Mouse (Mus musculus): ENCODE data around the gene Tmco4.
"Not testable (repeated sequence)": the region's sequence is repeated elsewhere in the genome, so short reads cannot be mapped to it uniquely, and the experiment has no call there.

Gene Tmco4

DNA sequence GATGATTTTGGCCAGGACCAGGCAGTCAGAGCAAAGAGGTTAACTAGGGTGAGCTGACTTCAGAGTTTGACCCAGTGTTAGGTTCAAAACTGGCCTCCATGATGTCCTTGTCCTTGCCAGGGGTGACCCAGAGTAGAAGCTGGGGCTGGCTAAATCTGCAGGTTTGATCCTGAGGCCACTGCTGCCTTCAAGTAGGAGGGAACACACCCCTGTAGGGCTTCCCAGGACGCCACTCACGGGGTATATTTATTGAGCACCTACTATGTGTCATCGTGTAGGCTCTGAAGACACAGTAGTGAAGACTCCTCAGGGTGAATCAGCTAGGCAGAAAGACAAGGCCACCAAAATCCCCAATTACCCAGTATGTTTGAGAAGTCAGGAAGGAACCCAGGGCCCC, 1.0 kb downstream of the Tmco4 start:
- no peak for DNase-seq (ENCODE audit: low spot score in 2 of 2)

DNA sequence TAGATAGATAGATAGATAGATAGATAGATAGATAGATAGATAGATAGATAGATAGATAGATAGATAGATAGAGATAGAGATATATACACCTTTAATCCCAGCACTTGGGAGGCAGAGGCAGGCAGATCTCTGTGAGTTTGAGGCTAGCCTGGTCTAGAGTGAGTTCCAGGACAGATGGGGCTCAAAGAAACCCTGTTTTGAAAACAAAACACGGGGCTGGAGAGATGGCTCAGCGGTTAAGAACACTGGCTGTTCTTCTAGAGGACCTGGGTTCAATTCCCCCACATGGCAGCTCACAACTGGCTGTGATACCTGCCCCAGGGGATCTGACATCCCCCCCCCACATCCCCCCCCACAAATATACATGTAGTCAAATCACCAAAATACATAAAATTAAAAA, 1.9 kb downstream of the Tmco4 start:
- not testable (repeated sequence) for DNase-seq (ENCODE audit: low spot score in 2 of 2)

DNA sequence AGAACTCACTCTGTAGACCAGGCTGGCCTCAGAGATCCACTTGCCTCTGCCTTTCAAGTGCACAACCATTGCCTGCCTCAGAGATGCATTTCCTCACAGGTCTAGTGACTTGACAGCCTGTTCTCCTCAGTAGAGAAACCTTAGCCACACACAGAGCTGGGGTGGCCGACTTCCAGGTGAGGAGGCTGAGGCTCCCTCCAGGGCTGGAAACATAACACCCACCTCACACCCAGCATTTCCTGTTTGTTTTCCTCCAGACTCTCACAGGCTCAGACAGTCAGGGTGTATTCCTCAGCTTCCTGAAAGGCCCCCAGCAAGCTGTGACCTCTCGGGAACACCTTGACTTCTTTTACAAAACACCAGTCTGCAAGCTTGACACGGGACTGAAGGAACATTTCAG, 2.5 kb downstream of the Tmco4 start:
- DNase-seq (ENCODE audit: low spot score in 2 of 2) = no peak

DNA sequence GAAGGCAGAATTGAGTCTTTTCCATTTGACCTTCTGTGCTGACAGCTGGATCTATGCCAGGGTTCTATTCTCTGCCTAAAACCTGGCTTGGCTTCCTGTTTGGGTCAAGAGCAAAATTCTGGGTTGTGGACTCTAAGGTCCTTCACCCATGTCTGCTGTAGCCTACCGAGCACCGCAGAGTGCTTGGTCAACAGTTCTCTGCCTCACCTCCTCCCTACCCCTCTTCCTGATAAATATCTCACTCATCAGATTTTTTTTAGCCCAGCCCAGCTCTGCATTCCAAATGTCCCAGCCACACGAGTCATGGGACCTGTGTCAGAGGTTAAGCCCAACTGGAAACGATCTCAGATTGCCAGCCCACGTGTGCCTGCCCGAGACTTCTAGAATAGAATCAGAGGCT, 3.4 kb downstream of the Tmco4 start:
- no peak for DNase-seq (ENCODE audit: low spot score in 2 of 2)

DNA sequence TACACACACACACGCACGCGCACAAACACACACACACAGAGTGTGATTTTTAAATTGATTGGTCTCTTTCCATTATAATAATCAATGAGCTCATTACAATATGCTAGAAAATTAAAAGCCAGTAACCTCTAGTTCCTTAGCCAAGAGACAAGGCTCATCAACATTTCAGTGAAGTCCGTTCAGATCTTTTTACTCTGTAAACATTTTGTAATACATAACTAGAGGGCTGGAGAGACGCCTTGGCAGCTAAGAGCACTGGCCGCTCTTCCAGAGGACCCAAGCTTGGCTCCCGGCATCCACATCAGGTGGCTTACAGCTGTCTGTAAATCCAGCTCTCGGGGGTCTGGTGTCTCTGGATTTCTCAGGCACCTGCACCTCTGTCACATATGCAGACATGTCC, 7.3 kb downstream of the Tmco4 start:
- no peak for DNase-seq (ENCODE audit: low spot score in 2 of 2)

DNA sequence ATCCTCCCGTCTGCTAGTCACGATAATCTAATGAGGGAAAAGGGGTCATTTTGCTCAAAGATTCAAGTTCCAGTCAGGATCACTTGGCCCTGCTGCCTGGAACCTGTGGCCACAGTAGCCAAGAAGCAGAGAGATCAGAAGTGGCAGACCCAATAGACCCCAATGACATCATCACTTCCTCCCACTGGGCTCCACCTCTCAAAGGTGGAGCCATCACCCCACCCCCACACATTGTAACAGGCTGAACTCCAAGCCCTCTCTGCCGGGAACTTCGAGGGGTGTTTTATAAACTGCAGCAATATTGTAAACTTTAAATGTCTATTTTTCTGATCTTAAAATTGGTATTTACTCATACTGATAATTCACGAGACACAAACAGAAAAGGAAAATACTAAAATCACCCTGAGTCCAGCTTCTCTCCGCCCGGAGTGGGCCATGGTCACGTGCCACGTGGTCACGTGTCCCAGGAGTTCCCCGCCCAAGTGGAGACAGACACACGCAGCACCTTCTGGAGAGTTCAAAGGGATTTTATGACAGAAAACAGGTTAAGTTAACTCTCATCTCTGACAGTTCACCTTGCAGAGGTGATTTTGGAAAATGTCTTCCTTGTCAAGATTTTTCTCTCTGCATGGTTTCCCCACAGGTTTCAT, 8.2 kb downstream of the Tmco4 start:
- no peak for DNase-seq (ENCODE audit: low spot score in 2 of 2)

DNA sequence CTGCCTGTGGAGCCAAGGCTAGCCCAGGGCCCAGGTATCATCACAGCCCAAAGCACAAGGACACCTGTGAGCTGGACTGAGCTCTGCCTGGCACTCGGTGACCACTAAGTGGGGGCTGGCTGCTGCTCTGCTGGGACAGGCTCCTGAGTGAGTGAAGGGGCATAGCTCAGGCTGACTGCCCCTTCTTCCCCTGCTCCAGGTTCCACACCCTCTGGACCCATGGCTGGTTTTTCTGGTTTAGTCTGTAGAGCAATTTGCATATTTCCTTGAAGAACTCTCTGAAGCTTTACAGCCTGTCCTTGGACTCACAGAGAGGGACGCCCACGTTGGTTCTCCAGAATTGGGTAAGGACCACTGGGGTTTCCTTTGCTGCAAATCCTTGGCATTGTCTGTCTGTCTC, 10.7 kb downstream of the Tmco4 start:
- no peak for DNase-seq (ENCODE audit: low spot score in 2 of 2)

DNA sequence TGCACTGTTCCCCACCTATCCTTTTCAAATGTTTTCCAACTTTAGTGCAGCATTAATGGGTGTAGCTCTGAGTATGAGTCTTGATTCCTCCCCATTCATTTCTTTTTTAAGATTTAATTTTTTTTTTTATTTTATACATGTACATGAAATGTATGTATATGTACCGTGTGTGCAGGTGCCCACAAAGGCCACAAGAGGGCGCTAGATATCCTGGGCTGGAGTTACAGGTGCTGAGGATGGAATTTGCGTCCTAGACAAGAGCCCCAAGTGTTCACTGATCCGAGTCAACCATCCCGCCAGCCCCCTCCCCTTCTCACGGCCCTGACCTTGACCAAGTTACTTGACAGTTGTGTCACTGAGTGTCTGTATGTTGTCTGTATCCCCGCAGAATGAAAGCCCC, 12.1 kb downstream of the Tmco4 start:
- no peak for DNase-seq (ENCODE audit: low spot score in 2 of 2)

DNA sequence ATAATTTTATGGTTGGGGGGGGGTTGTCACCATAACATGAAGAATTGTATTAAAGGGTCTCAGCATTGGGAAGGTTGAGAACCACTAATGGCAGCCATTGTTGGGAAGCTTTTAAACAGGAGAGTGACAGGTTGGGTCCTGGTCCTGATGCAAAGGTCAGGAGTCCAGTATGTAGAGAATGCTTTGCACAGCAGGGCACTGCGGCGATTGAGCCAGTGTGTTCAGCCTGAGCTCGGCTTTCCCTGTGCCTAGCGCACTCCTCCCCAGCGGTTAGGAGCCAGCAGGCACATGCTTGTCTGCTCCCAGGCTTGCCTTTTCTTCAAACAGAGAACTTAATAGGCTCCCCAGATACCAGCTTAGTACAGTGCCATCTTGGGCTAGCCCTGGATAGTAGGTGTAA, 13.6 kb downstream of the Tmco4 start:
- no peak for DNase-seq (ENCODE audit: low spot score in 2 of 2)

DNA sequence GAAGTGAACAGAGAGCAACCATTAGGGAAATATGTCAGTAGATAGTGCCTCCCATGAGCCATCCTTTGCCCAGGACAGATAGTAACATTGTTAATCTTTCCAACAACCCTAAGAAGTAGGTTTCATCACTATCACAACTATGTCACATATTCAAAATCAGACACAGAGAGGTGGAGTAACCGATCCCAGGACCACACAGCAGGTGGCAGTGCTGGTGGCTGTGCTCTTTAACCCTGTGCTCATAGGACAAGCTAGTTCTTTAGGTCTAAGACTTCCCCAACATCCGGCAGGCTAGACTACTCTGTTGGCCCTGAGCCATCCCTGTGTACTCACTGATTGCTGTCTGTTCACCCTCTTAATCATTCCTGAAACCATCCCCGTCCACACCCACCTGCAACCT, 21.7 kb downstream of the Tmco4 start:
- DNase-seq (ENCODE audit: low spot score in 2 of 2) = no peak

DNA sequence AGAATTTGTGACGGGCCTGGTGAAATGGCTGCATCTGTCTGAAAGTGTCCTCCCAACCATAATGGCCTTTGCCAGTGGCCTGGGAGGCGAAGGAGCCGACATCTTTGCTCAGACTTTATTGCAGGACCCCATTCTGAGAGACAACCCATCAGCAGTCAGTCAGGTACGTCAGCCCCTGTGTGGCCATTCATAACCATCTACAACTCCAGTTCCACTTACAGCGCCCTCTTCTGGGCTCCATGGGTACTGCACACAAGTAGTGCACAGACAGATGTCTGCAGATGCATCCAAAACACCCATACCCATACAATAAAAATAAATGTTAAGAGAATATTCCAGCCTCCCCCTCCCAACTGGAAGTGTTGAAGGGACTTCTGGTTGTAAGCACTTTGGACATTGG, 23.7 kb downstream of the Tmco4 start:
- no peak for DNase-seq (ENCODE audit: low spot score in 2 of 2)

DNA sequence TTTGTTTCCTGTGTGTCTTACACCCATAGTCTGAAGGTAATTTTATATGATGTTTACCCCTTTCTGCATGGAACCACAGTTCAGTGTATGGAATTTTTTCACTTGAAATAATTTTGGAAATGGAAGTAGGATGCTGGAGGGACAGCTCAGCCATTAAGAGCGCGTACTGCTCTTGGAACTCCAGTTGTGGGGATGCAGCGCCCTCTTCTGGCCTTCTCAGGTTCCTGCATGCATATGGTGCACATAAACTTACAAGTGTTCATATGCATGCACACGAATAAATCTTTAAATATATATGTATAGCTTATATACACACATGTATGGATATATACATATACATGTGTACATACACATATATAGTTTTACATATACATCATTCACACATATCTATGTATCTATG, 24.4 kb downstream of the Tmco4 start:
- DNase-seq (ENCODE audit: low spot score in 2 of 2) = no peak

DNA sequence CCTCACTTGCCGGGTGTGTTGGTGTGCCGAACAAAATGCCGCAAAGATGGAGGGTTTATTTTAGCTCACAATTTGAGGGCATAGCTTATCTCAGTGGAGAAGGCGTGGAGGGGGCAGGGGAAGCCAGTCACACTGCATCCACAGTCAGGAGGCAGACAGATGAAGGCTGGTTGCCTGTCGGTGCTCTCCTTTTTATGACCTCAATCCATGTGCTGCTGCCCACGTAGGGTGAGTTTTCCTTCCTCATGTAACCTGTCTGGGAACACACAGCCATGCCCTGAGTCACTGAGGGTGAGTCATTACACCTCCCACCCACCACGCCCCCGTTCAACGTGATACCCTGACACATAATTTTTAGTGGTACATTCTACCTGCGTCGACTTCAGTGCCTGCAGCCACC, 25.9 kb downstream of the Tmco4 start:
- DNase-seq (ENCODE audit: low spot score in 2 of 2) = peak; percentile 58 to 61

DNA sequence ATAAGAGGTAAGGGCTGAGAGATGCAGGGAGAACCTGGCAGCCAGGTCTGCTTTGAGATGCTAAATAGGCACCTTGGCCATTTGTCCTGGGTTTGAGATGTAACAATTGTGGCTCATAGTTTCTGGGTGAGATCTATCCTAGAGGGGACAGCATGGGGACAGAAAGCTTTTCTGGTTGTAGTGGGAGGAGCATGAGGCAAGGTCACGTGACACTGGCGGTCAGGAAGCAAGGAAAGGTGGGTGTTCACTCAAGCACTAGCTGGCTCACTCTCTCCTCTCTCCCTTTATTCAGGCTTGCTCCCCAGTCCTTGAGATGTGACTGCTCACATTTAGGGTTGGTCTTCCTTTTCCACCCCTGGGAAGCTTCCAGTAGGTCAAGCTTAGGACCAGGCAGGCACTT, 28.3 kb downstream of the Tmco4 start:
- DNase-seq (ENCODE audit: low spot score in 2 of 2) = no peak

DNA sequence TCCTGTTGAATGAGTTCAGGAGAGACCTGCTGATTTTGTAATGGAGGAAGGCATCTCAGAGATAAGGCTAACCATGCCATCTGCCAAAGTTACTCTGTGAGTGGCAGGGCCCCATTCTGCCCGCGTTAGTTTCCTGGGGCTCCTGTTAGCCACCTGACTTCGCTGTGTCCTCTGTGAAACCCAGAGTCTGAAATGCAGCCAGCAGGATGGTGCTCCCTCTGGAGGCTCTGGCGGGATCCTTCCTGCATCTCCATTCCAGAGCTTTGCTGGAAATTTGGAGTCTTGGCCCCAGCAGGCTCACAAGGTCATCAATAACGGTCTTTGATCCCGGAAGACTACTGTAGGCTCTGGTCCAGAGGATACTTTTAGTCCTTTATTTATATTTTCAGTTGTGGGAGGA, 28.7 kb downstream of the Tmco4 start:
- peak; percentile 31 to 38 for DNase-seq (ENCODE audit: low spot score in 2 of 2)

DNA sequence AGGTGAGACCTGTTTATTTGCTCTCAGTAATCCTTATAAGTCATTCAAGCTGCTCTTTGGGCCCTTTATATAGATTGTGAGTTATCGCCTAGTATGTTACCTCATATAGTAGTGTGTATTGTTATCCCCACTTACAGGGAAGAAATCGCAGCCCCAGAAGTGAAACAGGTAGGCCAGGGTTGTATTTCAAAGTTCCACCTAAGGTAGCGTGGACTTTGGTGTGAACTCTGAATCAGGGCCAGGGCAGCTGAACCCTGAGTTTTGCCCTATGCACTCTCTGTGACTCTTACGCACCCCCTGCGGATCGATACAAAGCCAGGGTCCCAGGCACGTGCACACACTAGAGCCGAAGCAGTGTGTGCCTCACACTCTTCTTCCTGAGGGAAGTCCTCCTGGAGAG, 31.4 kb downstream of the Tmco4 start:
- no peak for DNase-seq (ENCODE audit: low spot score in 2 of 2)

DNA sequence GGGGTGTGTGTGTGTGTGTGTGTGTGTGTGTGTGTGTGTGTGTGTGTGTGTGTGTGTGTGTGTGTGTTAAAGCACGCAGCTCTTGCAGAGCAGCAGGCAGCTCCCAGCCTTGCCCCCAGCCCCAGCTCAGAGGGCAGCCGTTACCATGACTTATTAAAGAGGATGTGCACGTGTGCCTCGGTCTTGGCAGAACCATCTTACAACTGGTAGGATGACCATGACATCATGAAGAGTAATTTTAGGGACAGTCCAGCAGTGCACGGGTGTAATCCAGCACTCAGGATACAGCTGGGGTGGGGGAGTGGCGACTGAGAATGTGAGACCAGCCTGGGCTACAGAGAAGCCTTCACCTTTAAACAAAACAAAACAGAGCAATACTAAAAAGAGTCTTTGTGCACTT, 32.5 kb downstream of the Tmco4 start:
- no peak for DNase-seq (ENCODE audit: low spot score in 2 of 2)

DNA sequence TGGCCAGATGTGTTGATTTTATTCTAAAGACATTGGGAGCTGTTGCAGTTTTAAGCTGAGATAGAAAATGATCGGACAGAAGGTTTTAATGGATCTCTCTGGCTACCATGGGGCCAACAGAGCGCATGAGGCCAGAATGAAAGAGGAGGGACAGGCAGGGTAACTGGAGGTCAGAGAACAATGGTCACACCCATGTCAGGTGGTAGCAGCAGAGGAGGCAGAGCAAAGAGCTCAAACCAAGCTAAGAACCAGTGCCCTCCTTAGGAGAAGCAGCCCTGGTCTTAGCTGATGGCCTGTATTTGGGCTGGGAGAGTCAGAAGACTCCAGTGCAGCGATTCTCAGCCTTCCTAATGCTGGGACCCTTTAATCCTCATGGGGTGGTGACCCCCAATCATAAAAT, 34.7 kb downstream of the Tmco4 start:
- DNase-seq (ENCODE audit: low spot score in 2 of 2) = no peak

DNA sequence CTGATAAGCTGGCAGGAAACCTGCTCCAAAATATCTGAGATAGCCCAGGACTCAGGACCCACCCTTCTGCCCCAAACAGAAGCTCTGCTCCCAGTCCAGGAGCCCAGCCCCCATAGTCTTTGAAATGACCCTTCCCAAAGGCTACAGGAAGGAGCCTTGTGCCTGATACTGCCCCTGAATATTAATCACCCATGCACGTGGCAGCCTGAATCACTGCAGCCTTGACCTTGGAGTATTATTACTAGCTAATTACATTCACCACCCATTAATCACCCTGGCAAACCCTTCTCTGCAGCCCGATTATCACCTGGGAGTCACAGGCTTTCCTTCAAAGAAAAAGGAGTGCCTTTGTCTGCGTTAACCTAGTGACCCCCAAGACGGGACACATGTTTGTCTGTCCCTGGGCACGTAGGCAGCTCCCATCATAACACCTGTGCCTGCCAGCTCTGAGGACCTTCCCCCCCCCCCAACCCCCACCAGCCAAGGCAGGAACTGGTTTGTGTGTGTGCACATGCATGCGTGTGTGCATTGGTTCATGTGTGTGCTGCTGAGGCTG, 35.4 kb downstream of the Tmco4 start:
- no peak for DNase-seq (ENCODE audit: low spot score in 2 of 2)

DNA sequence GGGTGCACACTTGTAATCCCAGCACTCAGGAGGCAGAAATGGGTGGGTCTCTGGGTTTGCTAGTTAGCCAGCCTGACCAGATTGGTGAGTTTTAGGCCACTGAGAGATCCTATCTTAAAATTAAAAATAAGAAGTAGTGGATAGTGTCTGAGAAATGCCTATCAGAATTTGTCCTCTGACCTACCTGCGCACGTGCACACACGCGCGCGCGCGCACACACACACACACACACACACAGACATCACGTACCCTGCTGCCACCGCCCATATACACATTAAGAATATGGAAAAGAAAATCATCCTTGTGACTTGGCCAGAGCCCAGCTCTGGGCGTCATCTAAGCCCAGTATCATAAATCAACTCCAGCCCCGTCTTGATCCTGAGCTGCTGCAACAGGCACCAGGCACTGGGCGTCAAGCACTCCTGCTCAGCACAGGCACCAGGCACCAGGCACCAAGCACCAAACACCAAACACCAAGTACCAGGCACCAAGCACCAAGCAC, 38.6 kb downstream of the Tmco4 start:
- no peak for DNase-seq (ENCODE audit: low spot score in 2 of 2)

DNA sequence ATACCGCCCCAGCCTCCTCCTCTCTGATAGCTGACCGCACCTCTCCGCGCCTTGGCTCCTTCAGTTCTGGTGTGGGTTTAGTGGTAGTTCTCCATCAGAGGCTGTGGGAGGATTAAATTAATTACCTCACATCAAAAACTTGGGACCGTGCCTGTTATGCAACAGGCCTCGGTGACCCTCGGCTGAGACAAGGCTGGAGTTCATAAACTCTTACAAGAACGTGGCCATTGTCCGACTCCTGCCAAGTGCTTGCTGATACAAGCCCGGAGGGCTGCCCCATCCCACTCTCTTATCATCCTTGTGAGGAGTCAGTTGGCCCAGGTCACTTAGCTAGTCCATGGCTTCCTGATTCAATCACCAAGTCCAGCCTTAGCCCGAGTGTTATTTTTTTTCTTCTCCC, 40.6 kb downstream of the Tmco4 start:
- DNase-seq (ENCODE audit: low spot score in 2 of 2) = no peak

DNA sequence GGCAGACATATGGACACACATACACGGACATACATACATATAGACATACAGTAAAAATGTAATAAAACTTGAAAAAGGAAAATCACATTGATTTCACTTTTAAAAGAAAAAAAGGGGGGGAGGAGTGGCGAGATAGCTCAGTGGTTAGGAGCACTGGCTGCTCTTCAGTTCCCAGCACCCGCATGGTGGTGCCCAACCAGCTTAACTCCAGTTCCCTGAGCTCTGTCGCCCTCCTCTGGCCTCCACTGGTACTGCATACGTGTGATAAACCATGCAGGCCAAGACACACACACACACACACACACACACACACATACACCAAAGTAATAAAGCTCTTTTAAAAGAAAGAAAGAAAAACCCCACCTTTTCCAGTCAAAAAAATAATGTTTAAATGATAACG, 42.1 kb downstream of the Tmco4 start:
- no peak for DNase-seq (ENCODE audit: low spot score in 2 of 2)

DNA sequence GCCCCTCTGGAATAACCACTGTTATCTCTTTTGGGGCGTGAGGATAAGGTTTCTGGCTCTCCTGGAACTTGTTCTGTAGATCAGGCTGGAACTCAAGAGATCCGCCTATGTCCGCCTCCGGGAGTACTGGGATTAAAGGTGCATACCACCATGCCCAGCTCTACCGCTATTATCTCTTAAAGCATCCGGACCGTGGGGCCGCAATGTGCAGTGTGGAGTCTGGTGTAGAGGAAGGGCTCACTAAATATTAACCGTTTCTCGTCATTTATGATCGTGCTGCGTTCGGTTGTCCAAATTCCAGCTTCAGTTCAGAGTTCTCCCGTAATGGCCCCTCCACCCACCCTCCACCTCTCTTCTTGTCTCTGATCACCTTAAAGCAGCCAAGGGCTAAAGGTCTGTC, 45.7 kb downstream of the Tmco4 start:
- no peak for DNase-seq (ENCODE audit: low spot score in 2 of 2)

DNA sequence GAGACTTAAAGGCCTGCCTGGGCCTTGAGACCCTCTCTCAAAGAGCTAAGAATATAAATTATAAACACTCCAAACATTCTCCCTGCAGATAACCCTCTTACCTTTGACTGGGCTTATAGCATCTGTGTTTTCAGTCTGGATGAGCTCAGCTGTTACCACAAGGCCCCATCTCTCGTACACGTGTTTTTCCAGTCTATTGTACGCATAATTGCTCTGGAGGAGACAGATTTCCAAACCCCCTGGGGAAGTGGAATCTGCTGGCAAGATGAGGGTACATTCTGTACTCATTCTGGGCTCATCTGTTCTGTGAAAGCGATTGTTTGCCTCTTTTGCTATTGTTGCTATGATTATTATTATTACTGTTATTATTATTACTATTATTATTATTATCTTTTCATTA, 46.3 kb downstream of the Tmco4 start:
- DNase-seq (ENCODE audit: low spot score in 2 of 2) = no peak
